Mouse (Mus musculus): Measurements from ENCODE around the gene Ddc. TPM values are rescaled to one million over a fixed set of nuclear protein-coding genes. Genes with fewer than 3 reads are reported as not detected.

The Ddc gene
- polyA plus RNA-seq, 1 experiment from 2014 or later: 19.2 TPM

- WGBS: 90% methylated on average over 3 of the region's 3 CpGs
- no peak for TF ChIP-seq CTCF (IDR thresholded peaks at IDR 0.05; ENCODE audit: low read depth)
- no peaks in the 10 kb centered on the region for H3K4me1 ChIP-seq (replicated peaks; ENCODE audit: control insufficient read depth, insufficient read depth, low read length)
- H3K27ac ChIP-seq (ENCODE audit: low read depth, low read length): no peak overlapping the region
- no peak overlapping the region for H3K4me3 ChIP-seq (ENCODE audit: low read depth, low read length)
- H3K27me3 ChIP-seq (replicated peaks; ENCODE audit: control insufficient read depth, insufficient read depth, low read length): no peaks in the 10 kb centered on the region
- H3K4me2 ChIP-seq (replicated peaks; ENCODE audit: low read depth): no peak overlapping the region
- H3K9ac ChIP-seq (ENCODE audit: low read depth, low read length): no peak overlapping the region
- no peak for ATAC-seq
- H3K36me3 ChIP-seq (ENCODE audit: control insufficient read depth, insufficient read depth): 0 out of 2 replicates have a peak, but pooled peaks cover 4% of the 10 kb centered on the region
- no peaks in the 10 kb centered on the region for H3K9me3 ChIP-seq (ENCODE audit: control insufficient read depth)
Observed at GRCm38 (mm10) chr11:11856959-11857358, 41.0 kb downstream of the Ddc start.

- Histone ChIP-seq H3K27me3 (replicated peaks; ENCODE audit: control insufficient read depth, insufficient read depth, low read length) (no peaks in the 10 kb centered on the region), H3K27ac (ENCODE audit: low read depth, low read length) (no peak overlapping the region), H3K9ac (ENCODE audit: low read depth, low read length) (no peak overlapping the region), H3K4me1 (replicated peaks; ENCODE audit: control insufficient read depth, insufficient read depth, low read length) (no peaks in the 10 kb centered on the region), H3K9me3 (ENCODE audit: control insufficient read depth) (no peaks in the 10 kb centered on the region), H3K4me3 (ENCODE audit: low read depth, low read length) (no peak overlapping the region), H3K4me2 (replicated peaks; ENCODE audit: low read depth) (no peak overlapping the region), H3K36me3 (ENCODE audit: control insufficient read depth, insufficient read depth) (0 out of 2 replicates have a peak, but pooled peaks cover 4% of the 10 kb centered on the region)
- no peak for ATAC-seq
- 69% methylated on average over 11 of the region's 11 CpGs for WGBS
- no peak for TF ChIP-seq CTCF (IDR thresholded peaks at IDR 0.05; ENCODE audit: low read depth)
Observed at GRCm38 (mm10) chr11:11855685-11856131, 42.2 kb downstream of the Ddc start.

GRCm38 (mm10) chr11:11855061-11855672, 42.8 kb downstream of the Ddc start:
- WGBS: 51% methylated on average over 6 of the region's 6 CpGs
- Histone ChIP-seq H3K4me1 (replicated peaks; ENCODE audit: control insufficient read depth, insufficient read depth, low read length) (no peaks in the 10 kb centered on the region), H3K4me3 (ENCODE audit: low read depth, low read length) (no peak overlapping the region), H3K27me3 (replicated peaks; ENCODE audit: control insufficient read depth, insufficient read depth, low read length) (no peaks in the 10 kb centered on the region), H3K36me3 (ENCODE audit: control insufficient read depth, insufficient read depth) (0 out of 2 replicates have a peak, but pooled peaks cover 4% of the 10 kb centered on the region), H3K4me2 (replicated peaks; ENCODE audit: low read depth) (no peak overlapping the region), H3K9ac (ENCODE audit: low read depth, low read length) (no peak overlapping the region), H3K27ac (ENCODE audit: low read depth, low read length) (no peak overlapping the region), H3K9me3 (ENCODE audit: control insufficient read depth) (no peaks in the 10 kb centered on the region)
- no peak for ATAC-seq
- TF ChIP-seq CTCF (IDR thresholded peaks at IDR 0.05; ENCODE audit: low read depth): no peak

GRCm38 (mm10) chr11:11853731-11854461, 44.0 kb downstream of the Ddc start:
- 36% methylated on average over 4 of the region's 4 CpGs for WGBS

GRCm38 (mm10) chr11:11851957-11852505, 45.9 kb downstream of the Ddc start:
- 78% methylated on average over 6 of the region's 6 CpGs for WGBS
- no peak for ATAC-seq
- H3K27ac ChIP-seq (ENCODE audit: low read depth, low read length): no peak overlapping the region
- H3K4me1 ChIP-seq (replicated peaks; ENCODE audit: control insufficient read depth, insufficient read depth, low read length): no peaks in the 10 kb centered on the region
- H3K27me3 ChIP-seq (replicated peaks; ENCODE audit: control insufficient read depth, insufficient read depth, low read length): no peaks in the 10 kb centered on the region
- peaks cover 4% of the 10 kb centered on the region; the same call in 1 of the 2 replicates for H3K36me3 ChIP-seq (ENCODE audit: control insufficient read depth, insufficient read depth)
- no peak overlapping the region for H3K4me3 ChIP-seq (ENCODE audit: low read depth, low read length)
- no peak overlapping the region for H3K9ac ChIP-seq (ENCODE audit: low read depth, low read length)
- H3K4me2 ChIP-seq (replicated peaks; ENCODE audit: low read depth): no peak overlapping the region
- no peak for TF ChIP-seq CTCF (IDR thresholded peaks at IDR 0.05; ENCODE audit: low read depth)
- H3K9me3 ChIP-seq (ENCODE audit: control insufficient read depth): no peaks in the 10 kb centered on the region

More at GRCm38 (mm10) chr11:11853731-11854461, 44.0 kb downstream of the Ddc start:
- Histone ChIP-seq H3K4me3 (ENCODE audit: low read depth, low read length) (no peak overlapping the region), H3K4me2 (replicated peaks; ENCODE audit: low read depth) (no peak overlapping the region), H3K9me3 (ENCODE audit: control insufficient read depth) (no peaks in the 10 kb centered on the region), H3K36me3 (ENCODE audit: control insufficient read depth, insufficient read depth) (0 out of 2 replicates have a peak, but pooled peaks cover 4% of the 10 kb centered on the region), H3K27ac (ENCODE audit: low read depth, low read length) (no peak overlapping the region), H3K9ac (ENCODE audit: low read depth, low read length) (no peak overlapping the region), H3K27me3 (replicated peaks; ENCODE audit: control insufficient read depth, insufficient read depth, low read length) (no peaks in the 10 kb centered on the region), H3K4me1 (replicated peaks; ENCODE audit: control insufficient read depth, insufficient read depth, low read length) (no peaks in the 10 kb centered on the region)
- no peak for TF ChIP-seq CTCF (IDR thresholded peaks at IDR 0.05; ENCODE audit: low read depth)
- ATAC-seq: no peak
